Mouse (Mus musculus) MEL (cell line): ENCODE measurements around the gene Lrig3.

Experiments used
- CHD2 ChIP-seq: IDR thresholded peaks from 2 replicates; pipeline ENCODE4 v1.6.1; 2011; ENCODE audit warnings: low read length, improper control_type of control experiment
- CTCF ChIP-seq, 3 experiments: IDR thresholded peaks in 2 of 3; conservative IDR thresholded peaks in 1 of 3; 2 replicates each; pipeline ENCODE4 v1.5.1; 2011 to 2012; ENCODE audit warnings: low read length in 3 of 3, low read depth in 2 of 3, mild to moderate bottlenecking in 2 of 3, improper control_type of control experiment in 1 of 3, inconsistent platforms in 1 of 3, mixed read lengths in 1 of 3, moderate library complexity in 1 of 3; ENCODE audit not compliant: control insufficient read depth in 1 of 3, insufficient read depth in 1 of 3, poor library complexity in 1 of 3, severe bottlenecking in 1 of 3
- EP300 ChIP-seq, 2 experiments: IDR thresholded peaks; 2 replicates each; pipeline ENCODE4 v1.6.1; 2011; ENCODE audit warnings: improper control_type of control experiment in 2 of 2, low read length in 2 of 2, low read depth in 1 of 2, mild to moderate bottlenecking in 1 of 2
- GATA1 ChIP-seq: IDR thresholded peaks from 2 replicates; pipeline ENCODE4 v1.6.1; 2011; ENCODE audit warnings: low read depth, low read length, improper control_type of control experiment
- MAFK ChIP-seq: IDR thresholded peaks from 2 replicates; pipeline ENCODE4 v1.6.1; 2011; ENCODE audit warnings: low read depth, mild to moderate bottlenecking, low read length, improper control_type of control experiment, borderline replicate concordance
- MAX ChIP-seq: IDR thresholded peaks from 2 replicates; pipeline ENCODE4 v1.6.1; 2011; ENCODE audit warnings: low read length, improper control_type of control experiment
- MAZ ChIP-seq: IDR thresholded peaks from 2 replicates; pipeline ENCODE4 v1.6.1; 2012; ENCODE audit warnings: low read depth, mild to moderate bottlenecking, inconsistent platforms, low read length, improper control_type of control experiment
- POLR2A ChIP-seq, 2 experiments: IDR thresholded peaks; 2 replicates each; pipeline ENCODE4 v1.6.1; 2011 to 2012; ENCODE audit warnings: low read length in 2 of 2, mild to moderate bottlenecking in 2 of 2, control low read depth in 1 of 2, improper control_type of control experiment in 1 of 2, low read depth in 1 of 2, moderate library complexity in 1 of 2; ENCODE audit not compliant: control insufficient read depth in 1 of 2, insufficient read depth in 1 of 2, poor library complexity in 1 of 2
- RAD21 ChIP-seq: IDR thresholded peaks from 2 replicates; pipeline ENCODE4 v1.6.1; 2011; ENCODE audit warnings: mild to moderate bottlenecking, low read depth, low read length, improper control_type of control experiment
- SMC3 ChIP-seq: IDR thresholded peaks from 2 replicates; pipeline ENCODE4 v1.6.1; 2011; ENCODE audit warnings: low read depth, low read length, improper control_type of control experiment
- USF1 ChIP-seq: IDR thresholded peaks from 2 replicates; pipeline ENCODE4 v1.6.1; 2014; ENCODE audit warnings: low read depth, mild to moderate bottlenecking, inconsistent platforms, low read length, improper control_type of control experiment, moderate library complexity

DNA sequence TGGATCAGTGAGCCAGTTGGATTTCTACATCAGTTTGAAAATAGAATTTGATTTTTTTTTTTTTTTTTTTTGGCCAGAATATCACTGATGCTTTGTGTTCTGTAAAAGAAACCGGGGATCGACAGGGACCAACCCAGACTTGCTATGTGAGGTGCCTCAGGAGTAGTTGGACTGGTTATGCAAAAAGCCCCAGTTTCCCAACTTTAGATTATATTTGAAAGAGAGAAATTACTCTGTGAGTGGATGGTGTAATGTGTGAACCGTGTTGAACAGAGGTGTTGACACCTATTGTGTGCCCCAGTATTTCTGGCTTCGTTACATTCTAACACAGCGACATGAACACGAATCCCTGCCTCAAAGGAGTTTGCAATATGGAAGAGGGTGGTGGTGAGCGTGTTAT, 25.9 kb downstream of the Lrig3 start:
- TF ChIP-seq CTCF (IDR thresholded peaks at IDR 0.05 in 2 of 3, conservative IDR thresholded peaks at IDR 0.05 in 1 of 3; ENCODE audit: control insufficient read depth in 1 of 3, insufficient read depth in 1 of 3, low read depth in 2 of 3, low read length in 3 of 3, poor library complexity in 1 of 3, severe bottlenecking in 1 of 3) (no peak), USF1 (no peak), MAFK (no peak), MAX (no peak), POLR2A (IDR thresholded peaks at IDR 0.05; ENCODE audit: control insufficient read depth in 1 of 2, insufficient read depth in 1 of 2, low read depth in 1 of 2, low read length in 2 of 2, poor library complexity in 1 of 2) (no peak), EP300 (IDR thresholded peaks at IDR 0.05; ENCODE audit: low read depth in 1 of 2, low read length in 2 of 2) (no peak), SMC3 (no peak), RAD21 (no peak), GATA1 (no peak), MAZ (no peak), CHD2 (no peak)
